Mouse (Mus musculus) liver, adult 2 months (tissue): ENCODE measurements at regions not wholly inside any gene's neighbourhood (a gene's known extent, or its start where the extent isn't known, plus 50 kb on each side); places are given as distances from the start of the nearest gene placed in this dataset.

Experiments used
- DNase-seq: peaks from one replicate; pipeline ENCODE4 v3.0.0-alpha.2; 2011; ENCODE audit warnings: low read depth, low spot score; ENCODE audit errors: extremely low read depth
- H3K27ac ChIP-seq: fragments of 200-500 bp; replicated peaks from 2 replicates; pipeline ENCODE4 v1.5.1; 2012; ENCODE audit warnings: low read depth, mild to moderate bottlenecking, control low read depth, inconsistent platforms, low read length; ENCODE audit not compliant: insufficient read depth
- H3K27me3 ChIP-seq: fragments of 200-500 bp; 2 replicates; pipeline ENCODE4 v1.6.1; 2012; ENCODE audit warnings: mild to moderate bottlenecking, moderate library complexity, low read length, inconsistent platforms; ENCODE audit not compliant: control insufficient read depth, insufficient read depth
- H3K36me3 ChIP-seq: fragments of 200-500 bp; 2 replicates; pipeline ENCODE4 v1.6.1; 2012; ENCODE audit warnings: low read length, inconsistent platforms; ENCODE audit not compliant: control insufficient read depth, insufficient read depth
- H3K4me1 ChIP-seq: fragments of 200-500 bp; 2 replicates; pipeline ENCODE4 v1.6.1; 2011; ENCODE audit warnings: low read length; ENCODE audit not compliant: control insufficient read depth, insufficient read depth
- H3K4me3 ChIP-seq: fragments of 200-500 bp; 2 replicates; pipeline ENCODE4 v1.5.1; 2011; ENCODE audit warnings: low read depth, mild to moderate bottlenecking, control low read depth, low read length, moderate library complexity; ENCODE audit not compliant: insufficient read depth
- H3K79me2 ChIP-seq: fragments of 200-500 bp; 2 replicates; pipeline ENCODE4 v1.6.1; 2012; ENCODE audit warnings: inconsistent platforms, mild to moderate bottlenecking, low read length, moderate library complexity; ENCODE audit not compliant: control insufficient read depth, insufficient read depth
- H3K9ac ChIP-seq: fragments of 200-500 bp; 2 replicates; pipeline ENCODE4 v1.6.1; 2012; ENCODE audit warnings: low read depth, mild to moderate bottlenecking, control low read depth, inconsistent platforms, low read length
- CTCF ChIP-seq: fragments of 200-500 bp; IDR thresholded peaks from 2 replicates; pipeline ENCODE4 v1.5.1; 2011; ENCODE audit warnings: low read depth, low read length, control low read depth
- POLR2A ChIP-seq: fragments of 200-500 bp; IDR thresholded peaks from 2 replicates; pipeline ENCODE4 v1.6.1; 2011; ENCODE audit warnings: low read length, control low read depth; ENCODE audit not compliant: insufficient read depth; ENCODE audit errors: extremely low read depth
- WGBS: fragments of 180-500 bp; shearing (Covaris S2); methylation state at CpG from one replicate; pipeline ENCODE4 v1.1.7; 2018; 5-methylcytosine and 5-hydroxymethylcytosine counted together

DNA sequence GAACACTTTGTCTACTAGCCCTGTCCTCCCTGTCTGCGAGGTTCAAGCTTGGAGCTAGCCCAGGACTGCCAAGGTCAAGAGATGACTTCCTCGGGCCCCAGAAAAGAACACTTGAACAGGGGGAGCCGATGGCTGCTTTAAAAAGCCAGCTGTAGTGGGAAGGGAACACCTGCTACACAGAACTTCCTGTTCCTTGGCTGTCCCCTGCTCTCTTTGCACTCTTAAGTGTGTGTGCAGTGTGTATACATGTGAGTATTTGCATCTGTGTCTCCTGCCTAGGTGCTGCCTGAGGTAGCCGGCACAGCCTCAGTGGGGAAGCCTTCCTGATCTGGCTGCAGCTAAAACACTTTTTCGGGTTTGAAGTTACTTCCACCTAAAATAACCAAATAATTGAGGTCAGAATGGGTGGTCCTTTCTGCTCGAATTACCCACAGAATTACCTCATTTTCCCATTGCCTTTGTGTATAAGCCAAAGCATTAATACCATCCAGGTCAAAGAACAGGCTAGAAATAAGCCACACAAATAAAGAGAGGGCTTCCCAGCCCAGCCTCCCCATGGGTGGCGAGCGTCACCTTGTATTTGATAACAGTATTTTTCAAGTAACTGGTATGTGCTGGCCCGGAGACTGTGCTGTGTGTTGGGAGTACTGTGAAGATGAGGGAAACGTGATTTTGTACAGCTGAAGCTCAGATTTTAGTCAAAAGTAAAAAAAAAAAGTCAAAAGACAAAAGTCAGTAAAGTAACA lies 84.2 kb upstream of the Lclat1 start:
- 76% methylated on average over 10 of the region's 10 CpGs for WGBS
- DNase-seq: no peak

DNA sequence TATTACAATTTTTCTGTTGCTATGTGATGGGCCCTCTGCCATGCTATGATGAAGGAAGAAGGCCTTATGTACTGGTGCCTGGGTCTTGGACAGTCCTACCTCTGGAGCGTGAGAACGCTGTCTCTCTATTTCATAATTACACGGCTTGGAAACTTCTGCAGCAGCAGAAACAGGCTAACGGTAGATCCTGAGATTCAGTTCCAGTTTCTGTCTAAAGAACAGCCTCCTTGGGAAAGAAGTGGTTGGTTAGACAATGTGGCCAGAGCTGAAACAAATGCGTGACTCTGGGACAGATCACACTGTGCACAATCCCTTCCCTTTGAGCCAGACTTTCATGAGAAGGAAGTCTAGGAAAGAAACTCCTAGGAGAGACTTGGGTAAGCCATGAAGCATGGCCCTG lies 80.7 kb upstream of the Lclat1 start:
- no peaks in the 10 kb centered on the region for H3K27me3 ChIP-seq
- no peaks in the 10 kb centered on the region for H3K79me2 ChIP-seq
- H3K4me3 ChIP-seq: no peak overlapping the region
- 95% methylated on average over 5 of the region's 5 CpGs for WGBS
- H3K27ac ChIP-seq: no peak overlapping the region
- no peak overlapping the region for H3K9ac ChIP-seq
- DNase-seq: no peak
- TF ChIP-seq CTCF (no peak), POLR2A (no peak)
- H3K36me3 ChIP-seq: no peaks in the 10 kb centered on the region
- peaks cover 2% of the 10 kb centered on the region; the same call in 1 of the 2 replicates for H3K4me1 ChIP-seq

More for the DNA sequence above, 84.2 kb upstream of the Lclat1 start:
- no peak overlapping the region for H3K27ac ChIP-seq
- no peaks in the 10 kb centered on the region for H3K79me2 ChIP-seq
- no peak overlapping the region for H3K4me3 ChIP-seq
- peaks cover 2% of the 10 kb centered on the region; the same call in 1 of the 2 replicates for H3K4me1 ChIP-seq
- H3K27me3 ChIP-seq: no peaks in the 10 kb centered on the region
- H3K36me3 ChIP-seq: no peaks in the 10 kb centered on the region
- H3K9ac ChIP-seq: no peak overlapping the region
- no peak for TF ChIP-seq CTCF
- TF ChIP-seq POLR2A: no peak

DNA sequence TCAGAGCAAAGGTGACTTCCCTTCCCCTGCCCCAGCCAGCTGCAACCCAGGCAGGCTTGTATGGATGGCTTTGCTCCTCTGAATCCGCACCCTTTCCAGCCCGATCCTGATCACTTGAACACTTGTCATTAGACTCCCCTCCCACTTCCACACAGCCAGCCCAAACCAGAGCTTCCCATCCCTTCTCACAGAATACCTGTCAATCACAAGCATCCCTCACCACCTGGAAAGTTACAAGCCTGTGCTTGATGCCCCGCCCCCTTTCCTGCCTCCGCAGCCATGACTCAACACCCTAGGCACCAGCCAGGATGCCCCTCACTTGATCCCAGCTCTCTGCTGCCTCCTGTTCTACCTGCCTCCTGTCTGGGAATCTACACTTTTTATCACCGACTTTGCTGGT lies 76.0 kb upstream of the Lclat1 start:
- no peak overlapping the region for H3K4me3 ChIP-seq
- H3K27me3 ChIP-seq: no peaks in the 10 kb centered on the region
- H3K9ac ChIP-seq: no peak overlapping the region
- no peaks in the 10 kb centered on the region for H3K79me2 ChIP-seq
- WGBS: 71% methylated on average over 5 of the region's 5 CpGs
- H3K36me3 ChIP-seq: no peaks in the 10 kb centered on the region
- TF ChIP-seq CTCF (no peak), POLR2A (no peak)
- no peak overlapping the region for H3K27ac ChIP-seq
- DNase-seq: no peak
- peaks cover 11% of the 10 kb centered on the region for H3K4me1 ChIP-seq

DNA sequence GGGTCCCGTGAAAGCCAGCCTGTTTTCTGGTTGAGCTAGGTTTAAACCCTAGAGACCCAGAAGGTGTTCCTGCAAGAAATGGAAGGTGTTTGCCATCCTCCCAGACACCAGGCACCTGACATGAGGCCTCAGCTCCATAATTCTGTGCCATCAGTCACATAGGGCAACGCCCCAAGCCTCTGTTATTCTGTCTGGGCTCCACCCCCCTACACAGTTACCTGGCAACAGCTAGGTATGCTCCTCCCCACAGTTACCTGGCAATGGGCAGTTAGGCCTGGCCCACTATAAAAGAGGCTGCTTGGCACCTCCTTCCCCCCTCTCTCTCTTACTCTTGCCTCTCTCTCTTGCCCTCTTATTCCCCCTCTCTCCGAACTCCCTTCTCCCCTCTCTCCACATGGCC lies 75.5 kb upstream of the Lclat1 start:
- Histone ChIP-seq H3K4me1 (peaks cover 11% of the 10 kb centered on the region), H3K79me2 (no peaks in the 10 kb centered on the region), H3K36me3 (no peaks in the 10 kb centered on the region), H3K4me3 (no peak overlapping the region), H3K27me3 (no peaks in the 10 kb centered on the region), H3K9ac (no peak overlapping the region), H3K27ac (no peak overlapping the region)
- TF ChIP-seq POLR2A (no peak), CTCF (no peak)
- 85% methylated on average over 3 of the region's 3 CpGs for WGBS
- no peak for DNase-seq

DNA sequence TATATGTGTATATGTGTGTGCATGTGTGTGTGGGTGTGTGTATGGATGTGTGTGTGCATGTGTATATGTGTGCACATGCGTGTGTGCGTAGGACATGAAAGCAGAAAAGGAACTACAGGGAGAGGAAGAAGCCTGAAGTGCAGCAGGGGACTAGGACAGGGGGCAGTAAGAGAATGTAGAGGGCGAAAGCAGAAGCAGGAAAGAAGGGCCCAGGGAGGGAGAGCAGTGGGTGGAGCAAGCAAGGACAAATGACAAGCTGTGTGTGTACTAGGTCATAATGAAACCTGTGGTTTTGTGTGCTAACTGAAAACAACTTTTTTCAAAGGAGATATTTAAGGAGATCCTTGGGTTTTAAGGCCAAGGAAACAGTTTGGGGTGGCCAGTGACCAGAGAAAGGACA lies 73.4 kb upstream of the Lclat1 start:
- WGBS: 82% methylated on average over 3 of the region's 3 CpGs
- peak; percentile 52 for DNase-seq
- no peak overlapping the region for H3K4me3 ChIP-seq
- H3K27ac ChIP-seq: peak overlapping the region; percentile 82
- TF ChIP-seq POLR2A (no peak), CTCF (no peak)
- peaks cover 11% of the 10 kb centered on the region for H3K4me1 ChIP-seq
- peak overlapping the region; percentile 17; the same call in 1 of the 2 replicates for H3K9ac ChIP-seq
- no peaks in the 10 kb centered on the region for H3K79me2 ChIP-seq
- no peaks in the 10 kb centered on the region for H3K27me3 ChIP-seq
- no peaks in the 10 kb centered on the region for H3K36me3 ChIP-seq

DNA sequence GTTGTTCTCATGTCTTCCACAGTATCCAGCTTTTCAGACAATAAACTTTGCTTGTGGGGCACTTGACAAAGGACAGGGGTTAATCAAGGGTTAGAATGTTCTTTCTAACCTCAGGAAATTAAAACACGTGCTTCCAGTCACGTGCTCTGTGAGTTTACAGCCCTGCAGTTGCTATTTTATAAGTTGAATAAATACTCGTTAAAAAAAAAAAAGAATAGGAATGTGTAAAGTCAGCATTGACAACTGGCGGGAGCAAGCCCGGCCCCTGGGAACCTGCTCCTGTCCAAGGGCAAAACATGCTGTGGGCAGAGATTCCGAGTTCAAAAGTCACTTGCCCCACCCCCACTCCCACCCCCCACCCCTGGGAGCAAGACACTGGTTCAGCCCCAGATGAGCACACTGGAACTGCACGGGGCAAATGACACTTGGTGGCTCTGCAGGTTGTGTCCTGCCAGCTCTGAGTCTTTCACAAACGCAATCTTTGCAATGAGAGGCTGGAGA lies 72.8 kb upstream of the Lclat1 start:
- 2% methylated on average over 8 of the region's 8 CpGs for WGBS
- TF ChIP-seq CTCF (no peak), POLR2A (no peak)
- peak; percentile 97 for DNase-seq

More for the DNA sequence above, 72.8 kb upstream of the Lclat1 start:
- no peaks in the 10 kb centered on the region for H3K36me3 ChIP-seq
- H3K4me3 ChIP-seq: no peak overlapping the region
- H3K79me2 ChIP-seq: no peaks in the 10 kb centered on the region
- H3K4me1 ChIP-seq: peaks cover 11% of the 10 kb centered on the region
- H3K27me3 ChIP-seq: no peaks in the 10 kb centered on the region
- peak overlapping the region; percentile 17; the same call in 1 of the 2 replicates for H3K9ac ChIP-seq
- peak overlapping the region; percentile 82 for H3K27ac ChIP-seq
